Mouse (Mus musculus): ENCODE results near the gene Hexb.

DNA sequence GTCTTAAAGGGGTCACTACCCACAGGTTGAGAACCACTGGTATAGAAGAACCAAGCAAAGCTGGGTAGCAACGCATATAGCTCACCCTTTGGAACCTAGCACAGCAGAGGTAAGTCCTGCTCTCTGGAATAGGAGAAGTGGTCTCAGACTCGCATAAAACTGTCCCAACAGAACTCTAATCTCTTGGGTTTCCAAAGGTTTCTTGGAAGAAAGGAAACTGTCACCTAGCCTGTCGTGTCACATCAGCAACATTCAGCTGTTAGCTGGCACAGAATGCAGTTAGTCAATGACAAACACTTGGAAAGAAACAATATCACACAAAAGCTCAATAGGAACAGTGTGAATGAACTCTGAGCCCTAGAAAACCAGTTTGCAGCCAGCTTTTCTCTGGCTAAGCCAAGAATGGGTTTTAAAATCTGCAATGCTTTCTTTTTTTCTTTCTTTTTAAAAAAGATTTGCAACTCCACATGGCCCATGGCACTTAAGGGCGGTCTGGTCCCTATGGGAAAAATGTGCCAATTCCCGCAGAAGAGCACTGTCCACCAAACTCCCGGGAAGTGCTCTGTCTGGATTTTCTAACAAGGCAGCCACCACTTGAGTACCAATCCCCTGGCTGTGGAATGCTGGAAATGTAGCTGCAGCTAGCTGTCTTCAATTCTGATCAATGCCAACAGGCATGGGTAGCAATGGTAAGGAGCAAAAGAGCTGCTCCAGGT, 17.9 kb downstream of the Hexb start:
- TF ChIP-seq CTCF (IDR thresholded peaks at IDR 0.05; ENCODE audit: control insufficient read depth, insufficient read depth, insufficient replicate concordance, low read depth, low read length) (no peak), POLR2A (IDR thresholded peaks at IDR 0.05; ENCODE audit: control insufficient read depth, low read depth, low read length) (no peak)
